Mouse (Mus musculus): ENCODE measurements around the gene Cd53.

Gene Cd53

DNA sequence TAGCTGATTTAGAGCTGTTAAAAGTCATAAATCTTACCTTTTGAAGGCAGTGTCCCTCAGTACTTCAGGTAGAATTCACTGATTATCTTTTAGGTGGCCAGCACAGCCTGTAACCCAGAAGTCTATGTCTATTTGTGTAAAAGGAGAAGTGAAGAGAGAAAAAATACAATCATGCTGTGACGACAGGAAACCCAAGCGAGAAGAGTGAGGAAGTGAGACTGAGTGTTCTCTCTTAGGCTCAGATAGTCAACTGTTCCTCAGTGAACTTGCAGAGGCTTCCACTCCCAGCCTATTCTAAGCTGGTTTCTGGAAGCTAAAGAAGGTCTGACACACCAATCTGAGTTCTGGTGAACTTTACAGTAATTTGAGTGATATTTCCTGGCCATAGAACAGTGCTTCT is at the start of gene Cd53:
TSS of gene Cd53 (minus strand) at position 220 of the 400 bp plus-strand sequence.
- no peak for DNase-seq (ENCODE audit: low spot score)

DNA sequence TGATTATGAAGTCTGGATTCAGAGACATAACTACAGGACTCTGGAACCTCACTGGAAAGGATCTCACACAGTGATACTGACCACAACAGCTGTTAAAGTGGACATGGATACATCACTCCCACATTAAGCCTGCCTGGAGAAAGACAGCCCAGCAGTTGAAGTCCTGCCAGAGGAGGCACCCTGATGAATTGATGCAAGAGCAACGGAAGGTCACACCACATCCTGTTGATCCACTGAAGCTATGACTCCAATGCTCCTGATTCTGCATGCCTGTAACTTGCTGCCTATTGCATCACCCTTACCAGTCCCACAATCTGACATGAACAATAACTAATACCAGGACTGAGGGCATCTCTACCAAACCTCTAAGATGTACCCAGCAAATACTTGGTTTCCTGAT is 42.2 kb upstream of the Cd53 start:
- no peak for DNase-seq (ENCODE audit: low spot score)

DNA sequence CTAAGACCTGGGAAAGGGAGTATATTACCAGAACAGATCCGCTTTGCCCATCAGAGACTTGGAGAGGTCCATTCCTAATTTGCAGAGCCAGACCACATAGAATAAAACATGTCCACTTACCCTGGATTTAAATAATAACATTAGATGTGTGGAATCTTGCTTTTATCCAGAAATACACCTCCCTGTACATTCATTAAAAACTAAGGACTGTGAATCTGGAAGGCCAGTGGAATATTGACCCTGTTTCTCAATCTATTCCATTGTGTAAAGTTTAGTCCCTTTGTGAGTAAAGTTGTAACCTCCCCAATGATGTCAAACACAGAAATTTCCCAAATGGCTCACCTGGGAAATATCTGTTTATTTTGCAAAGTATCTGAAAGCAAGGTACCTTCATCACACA is 36.2 kb upstream of the Cd53 start, which contains the start of gene Olfr266:
TSS of gene Olfr266 (minus strand) at position 101 of the 400 bp plus-strand sequence.
- DNase-seq (ENCODE audit: low spot score) = no peak

DNA sequence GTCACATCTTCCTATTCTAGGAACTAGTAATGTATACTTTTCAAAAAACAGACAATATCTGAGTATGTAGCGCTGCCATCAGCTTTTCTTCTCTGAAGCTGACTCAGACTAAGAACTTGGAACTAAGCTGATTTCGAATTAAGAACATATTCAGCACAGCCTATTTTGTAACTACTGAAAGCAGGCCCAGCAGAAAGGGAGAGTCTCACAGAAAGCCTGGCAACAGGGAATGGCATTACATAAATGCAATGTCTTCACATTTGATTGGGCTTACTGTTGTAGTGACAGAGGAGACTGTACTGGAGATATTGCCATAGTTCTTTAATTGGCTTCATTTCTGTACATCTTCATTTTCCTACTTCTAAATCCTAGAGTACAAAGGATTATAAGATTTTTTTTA is 27.7 kb upstream of the Cd53 start:
- DNase-seq (ENCODE audit: low spot score) = no peak

DNA sequence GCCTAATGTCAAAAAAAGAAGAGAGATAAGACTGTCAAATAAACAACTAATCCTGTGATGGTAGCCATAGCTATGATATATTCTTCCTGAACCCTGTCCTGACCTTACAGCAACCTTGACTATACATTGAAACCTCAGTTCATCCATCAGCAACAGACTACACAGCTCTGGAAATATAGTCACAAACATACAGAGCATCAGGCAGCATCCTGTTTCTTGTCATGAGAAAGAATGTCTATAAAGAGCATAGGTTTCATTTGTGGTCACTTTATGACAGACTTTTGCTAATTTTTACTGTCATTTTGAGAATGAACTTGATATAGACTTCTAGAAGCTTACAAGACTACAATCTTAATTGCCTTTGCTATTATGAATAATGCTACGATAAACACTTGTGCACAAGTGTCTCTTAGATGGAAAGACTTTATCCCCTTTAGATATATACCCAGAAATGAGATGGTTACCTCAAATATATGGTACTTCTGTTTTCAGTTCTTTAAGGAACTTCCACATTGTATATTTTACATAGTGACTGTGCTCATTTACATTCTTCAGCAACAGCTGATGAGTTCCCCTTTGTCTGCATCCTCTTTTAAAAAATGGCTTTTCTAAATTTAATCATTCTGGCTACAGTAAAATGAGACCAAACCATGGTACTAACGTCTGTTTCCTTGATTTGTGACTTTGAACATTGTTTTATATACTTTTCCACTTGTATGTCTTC is 19.2 kb upstream of the Cd53 start:
- no peak for DNase-seq (ENCODE audit: low spot score)

DNA sequence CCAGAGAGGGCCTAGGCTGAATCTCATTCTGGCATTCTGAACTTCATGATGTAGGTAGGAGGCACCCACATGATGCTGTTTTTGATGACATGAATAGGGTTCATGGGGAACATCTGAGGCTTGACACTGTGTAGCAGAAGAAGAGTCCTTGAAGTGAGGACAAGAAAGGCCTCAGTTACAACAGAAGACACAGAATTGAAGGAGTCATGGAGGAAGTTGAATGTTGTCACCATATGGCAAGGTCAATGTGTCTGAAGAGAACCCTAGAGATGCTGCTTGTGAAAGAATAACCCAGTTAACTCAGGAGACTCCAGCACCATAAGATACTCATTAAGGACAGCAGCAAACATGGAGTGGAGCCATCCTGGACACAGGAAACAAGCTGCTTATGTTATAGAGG is 8.1 kb upstream of the Cd53 start:
- no peak for DNase-seq (ENCODE audit: low spot score)

DNA sequence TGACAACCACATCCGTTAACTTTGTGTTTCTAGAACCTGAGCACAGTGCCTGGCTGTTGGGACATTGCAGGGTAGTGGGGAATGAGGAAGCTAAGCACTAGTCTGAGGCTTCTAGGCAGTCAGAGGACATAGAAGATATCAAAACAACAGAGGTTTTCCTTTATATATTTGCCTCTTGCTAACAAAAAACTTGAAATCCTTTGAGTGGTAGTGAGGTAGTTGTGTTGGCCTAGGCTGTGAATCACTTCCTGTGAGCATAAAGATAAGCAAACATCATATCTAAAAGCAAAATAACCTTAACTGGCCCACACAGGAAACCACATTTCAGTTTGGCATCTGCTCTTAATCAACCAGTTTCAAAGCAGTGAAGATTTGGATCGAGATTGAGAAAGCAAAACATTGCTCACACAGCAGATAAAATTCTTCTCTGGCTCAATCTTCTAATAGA is 1.5 kb downstream of the Cd53 start:
- no peak for DNase-seq (ENCODE audit: low spot score)

DNA sequence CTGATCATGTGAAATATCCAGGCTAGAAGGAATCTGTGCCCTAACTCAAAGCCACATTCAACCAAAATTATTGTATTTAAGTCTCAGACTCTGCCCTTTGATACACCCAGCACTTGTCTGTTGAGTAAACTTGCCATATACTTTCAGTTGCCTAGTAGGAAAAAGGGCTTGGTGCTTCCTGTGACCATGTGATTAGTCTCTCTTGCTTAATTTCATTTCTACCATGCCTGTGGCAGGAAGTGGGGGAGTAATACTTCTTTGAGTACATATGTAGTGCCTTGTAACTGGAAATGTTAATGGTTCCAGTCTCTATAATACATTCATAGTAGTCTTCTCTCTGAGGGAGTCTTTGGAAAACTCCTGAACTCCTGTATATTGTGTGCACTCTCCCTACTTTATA is 2.0 kb downstream of the Cd53 start:
- no peak for DNase-seq (ENCODE audit: low spot score)

DNA sequence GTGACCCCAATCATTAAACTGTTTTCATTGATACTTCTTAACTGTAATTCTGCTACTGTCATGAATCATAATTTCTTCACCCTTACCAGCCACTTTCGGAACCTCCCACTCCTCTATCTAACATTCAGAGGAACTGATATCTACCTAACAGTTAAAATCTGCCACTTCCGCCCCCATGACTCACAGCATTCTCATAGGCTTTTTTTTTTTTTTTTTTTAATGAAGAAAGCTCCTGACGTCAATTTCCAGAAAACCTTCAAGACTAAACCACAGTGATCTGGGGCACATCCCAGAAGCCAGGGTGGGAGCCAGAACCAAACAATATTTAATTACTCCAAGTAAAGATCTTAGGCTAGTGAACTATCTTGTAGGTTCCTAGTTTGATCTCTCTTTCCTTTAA is 4.8 kb downstream of the Cd53 start:
- no peak for DNase-seq (ENCODE audit: low spot score)

DNA sequence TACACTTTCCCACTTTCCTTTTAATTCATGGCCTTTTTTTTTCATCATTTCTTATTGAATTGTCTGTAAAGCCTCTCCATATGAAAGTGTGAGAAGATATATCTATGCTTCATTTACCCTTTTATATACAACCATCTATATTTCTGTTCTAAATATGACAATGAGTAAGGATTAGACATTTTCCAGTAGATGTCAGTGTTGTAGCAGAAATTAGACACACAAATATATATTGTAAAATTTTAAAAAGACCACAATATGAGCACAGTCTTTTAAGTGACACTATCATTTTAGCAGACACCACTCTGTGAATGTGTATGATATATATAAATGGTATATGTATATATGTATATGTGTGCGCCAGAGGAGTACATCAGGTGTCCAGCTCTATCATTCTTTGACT is 18.1 kb downstream of the Cd53 start:
- DNase-seq (ENCODE audit: low spot score) = no peak

DNA sequence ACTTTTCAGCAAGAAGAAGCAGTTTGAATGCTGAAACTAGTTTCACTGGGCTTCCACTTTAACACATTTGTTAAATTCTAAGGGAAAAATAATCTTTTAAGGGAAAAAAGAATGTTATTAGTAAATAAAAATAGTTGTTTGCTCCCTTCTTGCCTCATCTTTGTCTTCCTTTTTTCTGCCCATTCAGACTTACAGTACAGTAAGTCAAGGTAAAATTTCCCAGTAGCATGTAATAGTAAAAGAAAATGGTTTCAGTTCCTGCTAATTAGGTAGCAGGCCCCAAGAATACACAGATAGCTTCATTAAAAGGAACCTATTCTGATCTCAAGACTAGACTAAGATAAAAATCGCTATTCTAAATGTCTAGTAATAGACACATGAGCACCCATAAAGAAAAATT is 34.1 kb downstream of the Cd53 start:
- DNase-seq (ENCODE audit: low spot score) = no peak

DNA sequence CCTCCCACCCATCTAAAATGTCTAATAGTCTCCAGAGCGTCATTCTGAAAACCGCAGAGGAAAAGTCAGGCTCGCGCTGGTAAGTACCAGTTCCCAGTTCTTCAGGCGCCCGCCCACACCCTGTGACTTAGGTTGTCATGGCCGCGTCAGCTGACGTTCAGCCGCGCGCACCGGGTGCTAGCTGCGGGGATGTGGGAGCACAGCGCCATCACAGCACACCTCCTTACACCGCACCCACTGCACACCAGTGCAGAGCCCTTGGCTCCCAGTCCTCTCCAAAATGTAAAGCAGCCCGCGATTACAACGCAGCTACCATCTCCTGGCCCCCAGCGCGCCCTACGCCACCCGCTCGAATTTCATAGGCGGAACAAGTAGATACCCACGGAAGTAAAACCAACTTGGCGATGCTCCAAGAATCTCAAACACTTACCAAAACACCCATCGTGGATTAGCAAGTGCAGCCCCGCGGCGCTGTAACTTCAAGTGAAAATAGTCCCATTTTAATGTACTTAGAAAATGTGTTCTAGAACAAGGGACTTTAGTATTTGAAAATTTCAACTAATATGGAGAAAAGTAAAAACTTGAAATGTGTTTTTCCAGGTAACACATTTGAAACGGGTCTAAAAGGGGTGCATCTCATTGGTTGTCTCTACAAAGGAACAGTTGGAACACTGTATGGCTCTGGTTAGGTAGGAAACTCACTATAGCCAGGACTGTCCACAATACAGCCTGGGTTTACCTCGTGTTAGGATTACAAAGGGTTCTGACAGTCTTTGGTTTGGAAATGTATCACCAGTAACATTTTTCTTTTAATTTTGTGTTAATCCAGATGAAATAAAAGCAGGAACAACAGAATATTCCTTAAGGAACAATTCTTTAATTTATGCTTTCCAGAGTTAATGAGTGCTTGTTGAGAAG is 67.7 kb downstream of the Cd53 start:
- peak; percentile 72 for DNase-seq (ENCODE audit: low spot score)

DNA sequence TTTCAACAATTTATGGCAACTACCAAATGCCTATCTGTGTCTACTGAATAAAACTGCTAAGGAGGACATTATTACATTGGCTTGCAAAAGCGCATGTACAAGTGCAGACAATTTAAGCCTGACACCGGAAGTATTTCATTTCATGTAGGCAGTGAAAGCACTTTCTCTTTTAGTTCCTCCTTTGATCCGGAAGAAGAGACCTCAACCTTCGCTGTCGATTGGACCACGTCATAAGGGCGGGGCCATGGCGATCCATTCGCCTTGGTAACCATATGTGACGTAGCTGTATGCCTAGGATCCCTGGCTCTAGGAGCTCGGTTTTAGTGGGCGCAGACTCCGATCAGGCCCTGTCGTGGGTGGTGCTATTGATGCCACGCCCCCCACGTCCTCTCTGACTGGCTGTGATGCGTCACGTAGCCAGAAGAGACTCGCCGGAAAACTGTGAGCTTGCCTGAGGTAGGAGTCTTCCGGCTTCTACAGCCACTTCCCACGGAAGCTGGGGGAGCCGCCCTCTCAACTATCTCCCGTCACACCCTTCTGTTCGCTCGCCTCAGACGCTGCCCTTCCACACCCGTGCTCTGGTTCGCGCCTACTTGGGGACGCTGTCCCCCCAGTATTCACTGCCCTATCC is 68.4 kb downstream of the Cd53 start:
- DNase-seq (ENCODE audit: low spot score) = peak; percentile 94

Data from ovary, adult 18-20 months (tissue).